Mouse (Mus musculus): ENCODE measurements around the gene Prkn. TPM values are rescaled to one million over a fixed set of nuclear protein-coding genes. Genes with fewer than 3 reads are reported as not detected.

The Prkn gene
- polyA plus RNA-seq, 1 experiment = 0.70 TPM

DNA sequence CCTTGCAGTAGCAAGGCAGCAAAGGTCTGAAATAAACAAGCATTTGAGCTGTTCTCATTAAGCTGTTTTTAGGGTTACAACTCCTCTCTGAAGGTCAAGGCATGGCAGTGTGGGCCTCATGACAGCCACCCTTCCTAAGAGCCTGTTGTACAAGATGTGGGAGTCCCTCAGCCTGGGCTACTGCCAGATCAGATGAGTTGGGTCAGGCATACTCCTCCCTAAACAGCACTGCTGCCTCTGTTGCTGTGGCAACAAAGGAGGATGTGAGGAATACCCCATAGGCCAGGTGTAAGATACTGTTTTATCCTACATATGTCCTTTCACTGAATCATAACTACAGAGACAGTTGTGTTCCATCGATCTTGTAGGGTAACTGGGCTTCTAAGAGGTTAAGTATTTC, 882.3 kb downstream of the Prkn start:
- TF ChIP-seq POLR2A (IDR thresholded peaks at IDR 0.05; ENCODE audit: low read depth, low read length) (no peak), CTCF (IDR thresholded peaks at IDR 0.05; ENCODE audit: borderline replicate concordance, insufficient read depth, low read length) (no peak)
- Histone ChIP-seq H3K4me1 (ENCODE audit: control insufficient read depth, insufficient read depth, low read length) (no peaks in the 10 kb centered on the region), H3K27ac (ENCODE audit: insufficient read depth, low read length) (no peak overlapping the region), H3K4me3 (ENCODE audit: insufficient read depth, low read length) (no peak overlapping the region)

- Histone ChIP-seq H3K4me1 (ENCODE audit: control insufficient read depth, insufficient read depth, low read length) (no peaks in the 10 kb centered on the region), H3K27ac (ENCODE audit: insufficient read depth, low read length) (no peak overlapping the region), H3K4me3 (ENCODE audit: insufficient read depth, low read length) (no peak overlapping the region)
- TF ChIP-seq CTCF (IDR thresholded peaks at IDR 0.05; ENCODE audit: borderline replicate concordance, insufficient read depth, low read length) (no peak), POLR2A (IDR thresholded peaks at IDR 0.05; ENCODE audit: low read depth, low read length) (no peak)
Observed at GRCm38 (mm10) chr17:11724135-11724534, 884.0 kb downstream of the Prkn start.

DNA sequence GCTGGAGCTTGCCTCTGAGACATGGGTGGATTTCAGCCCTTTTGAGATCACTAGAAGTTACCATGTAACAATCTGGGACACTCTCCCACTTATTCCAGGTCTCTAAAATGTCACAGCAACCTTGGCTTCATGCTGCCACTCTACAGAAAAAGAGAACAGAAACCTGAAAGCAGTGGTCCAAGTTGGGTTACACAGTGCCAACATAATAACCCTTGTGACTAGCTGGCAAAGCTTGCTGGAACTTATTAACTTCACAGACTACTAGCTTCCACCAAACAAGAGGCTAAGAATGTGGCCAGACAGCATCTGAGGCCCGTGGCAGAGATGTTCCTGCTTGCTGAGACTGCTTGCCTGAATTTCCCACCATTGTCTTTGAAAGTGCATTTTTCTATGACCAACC, 886.9 kb downstream of the Prkn start:
- Histone ChIP-seq H3K27ac (ENCODE audit: insufficient read depth, low read length) (no peak overlapping the region), H3K4me3 (ENCODE audit: insufficient read depth, low read length) (no peak overlapping the region), H3K4me1 (ENCODE audit: control insufficient read depth, insufficient read depth, low read length) (no peaks in the 10 kb centered on the region)
- TF ChIP-seq CTCF (IDR thresholded peaks at IDR 0.05; ENCODE audit: borderline replicate concordance, insufficient read depth, low read length) (no peak), POLR2A (IDR thresholded peaks at IDR 0.05; ENCODE audit: low read depth, low read length) (no peak)

DNA sequence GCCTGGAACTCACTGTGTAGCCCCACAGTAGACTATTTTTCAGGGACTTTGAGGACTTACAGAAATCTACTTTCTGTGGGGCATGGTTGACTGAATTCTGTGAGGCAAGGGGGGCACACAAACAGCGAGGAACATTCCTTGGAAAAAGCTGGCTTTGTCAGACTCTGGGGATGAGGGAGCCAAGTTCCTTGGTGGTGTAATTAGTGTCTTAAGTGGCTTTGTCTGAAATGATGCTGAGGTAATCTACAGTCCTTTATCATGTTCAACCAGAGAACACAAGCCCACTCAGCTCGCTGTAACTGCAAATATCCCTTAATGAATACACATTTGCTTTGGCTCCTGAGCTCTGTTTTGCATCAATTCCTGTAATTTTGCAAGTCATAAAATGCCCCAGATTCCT, 888.1 kb downstream of the Prkn start:
- Histone ChIP-seq H3K4me3 (ENCODE audit: insufficient read depth, low read length) (no peak overlapping the region), H3K27ac (ENCODE audit: insufficient read depth, low read length) (no peak overlapping the region), H3K4me1 (ENCODE audit: control insufficient read depth, insufficient read depth, low read length) (no peaks in the 10 kb centered on the region)
- no peak for TF ChIP-seq CTCF (IDR thresholded peaks at IDR 0.05; ENCODE audit: borderline replicate concordance, insufficient read depth, low read length)
- TF ChIP-seq POLR2A (IDR thresholded peaks at IDR 0.05; ENCODE audit: low read depth, low read length) = no peak

GRCm38 (mm10) chr17:11730656-11731594, 890.7 kb downstream of the Prkn start:
- no peak for TF ChIP-seq CTCF (IDR thresholded peaks at IDR 0.05; ENCODE audit: borderline replicate concordance, insufficient read depth, low read length)
- no peak overlapping the region for H3K4me3 ChIP-seq (ENCODE audit: insufficient read depth, low read length)
- H3K4me1 ChIP-seq (ENCODE audit: control insufficient read depth, insufficient read depth, low read length) = no peaks in the 10 kb centered on the region
- no peak overlapping the region for H3K27ac ChIP-seq (ENCODE audit: insufficient read depth, low read length)

DNA sequence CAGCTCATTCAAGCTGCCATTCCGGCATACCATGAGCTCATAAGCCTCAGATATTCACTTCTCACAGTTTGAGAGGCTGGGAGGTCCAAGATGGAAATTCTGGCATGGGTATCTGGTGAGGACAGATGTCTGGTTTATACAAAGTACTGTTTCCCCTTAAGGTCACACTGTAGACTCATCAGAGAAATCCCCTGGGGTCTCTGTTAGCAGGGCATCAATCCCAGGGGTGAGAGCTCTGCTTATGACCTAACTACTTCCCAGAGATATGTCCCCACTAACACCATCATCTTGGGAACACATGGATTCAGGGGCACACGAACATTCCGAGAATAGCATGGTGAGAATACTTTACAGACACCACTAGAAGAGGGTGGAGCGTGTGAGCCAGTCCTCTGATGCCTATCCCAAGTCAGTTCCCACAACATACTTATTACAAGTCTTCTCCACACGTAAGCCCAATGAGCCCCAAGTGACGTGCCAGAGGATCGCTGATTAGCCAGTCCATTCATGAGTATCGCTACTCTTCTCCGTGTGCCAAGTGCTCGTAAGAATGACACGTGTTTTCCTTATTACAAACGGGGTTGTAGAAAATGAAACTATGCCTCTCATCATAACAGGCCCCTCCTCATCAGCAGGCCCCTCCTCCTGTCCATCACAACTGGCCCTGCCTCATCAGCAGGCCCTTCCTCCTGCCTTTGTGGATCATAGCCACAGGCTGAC, 895.1 kb downstream of the Prkn start:
- TF ChIP-seq CTCF (IDR thresholded peaks at IDR 0.05; ENCODE audit: borderline replicate concordance, insufficient read depth, low read length) = no peak
- TF ChIP-seq POLR2A (IDR thresholded peaks at IDR 0.05; ENCODE audit: low read depth, low read length) = no peak
- Histone ChIP-seq H3K27ac (ENCODE audit: insufficient read depth, low read length) (no peak overlapping the region), H3K4me3 (ENCODE audit: insufficient read depth, low read length) (no peak overlapping the region), H3K4me1 (ENCODE audit: control insufficient read depth, insufficient read depth, low read length) (no peaks in the 10 kb centered on the region)

DNA sequence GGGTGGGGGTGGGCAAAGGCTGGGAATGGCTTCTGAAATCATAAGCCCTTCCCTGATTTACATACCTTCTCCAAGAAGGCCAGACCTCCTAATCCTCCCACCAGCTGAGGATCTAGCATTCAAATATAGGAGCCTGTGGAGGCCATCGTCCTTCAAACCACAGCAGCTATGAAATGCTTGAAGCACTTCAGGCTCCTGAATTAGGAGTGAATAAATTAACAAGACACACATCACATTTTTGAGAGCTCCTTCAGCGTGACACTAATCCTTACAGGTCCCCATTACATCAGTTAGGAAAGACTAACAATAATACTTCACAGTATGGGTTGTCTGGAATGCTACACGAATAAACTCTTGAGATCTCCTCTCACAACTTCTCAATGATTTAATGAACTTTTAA, 896.3 kb downstream of the Prkn start:
- no peaks in the 10 kb centered on the region for H3K4me1 ChIP-seq (ENCODE audit: control insufficient read depth, insufficient read depth, low read length)
- TF ChIP-seq CTCF (IDR thresholded peaks at IDR 0.05; ENCODE audit: borderline replicate concordance, insufficient read depth, low read length) = no peak
- H3K4me3 ChIP-seq (ENCODE audit: insufficient read depth, low read length) = no peak overlapping the region
- H3K27ac ChIP-seq (ENCODE audit: insufficient read depth, low read length) = no peak overlapping the region

- Histone ChIP-seq H3K4me1 (ENCODE audit: control insufficient read depth, insufficient read depth, low read length) (no peaks in the 10 kb centered on the region), H3K4me3 (ENCODE audit: insufficient read depth, low read length) (no peak overlapping the region), H3K27ac (ENCODE audit: insufficient read depth, low read length) (no peak overlapping the region)
- TF ChIP-seq CTCF (IDR thresholded peaks at IDR 0.05; ENCODE audit: borderline replicate concordance, insufficient read depth, low read length) (no peak), POLR2A (IDR thresholded peaks at IDR 0.05; ENCODE audit: low read depth, low read length) (no peak)
Observed at GRCm38 (mm10) chr17:11737905-11738304, 897.7 kb downstream of the Prkn start.

DNA sequence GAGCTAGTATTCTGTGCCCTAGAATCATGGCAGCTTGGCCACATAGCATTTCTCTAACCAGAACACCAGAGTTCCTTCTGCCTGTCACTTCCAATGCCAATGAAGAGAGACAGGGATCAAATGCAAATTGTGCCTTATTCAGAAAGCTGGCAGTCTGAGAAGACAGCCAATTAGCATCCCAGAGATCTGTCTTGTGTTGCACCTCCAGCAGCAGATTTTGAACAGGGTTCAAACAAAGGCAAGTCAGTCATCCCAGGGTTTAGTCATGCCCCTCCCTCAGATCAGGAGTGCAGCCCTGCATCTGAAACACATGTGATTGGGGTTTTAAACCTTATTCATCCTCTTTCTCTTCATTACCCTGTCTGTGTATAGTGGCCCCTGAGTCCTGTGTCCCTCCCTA, 900.5 kb downstream of the Prkn start:
- Histone ChIP-seq H3K4me1 (ENCODE audit: control insufficient read depth, insufficient read depth, low read length) (no peaks in the 10 kb centered on the region), H3K27ac (ENCODE audit: insufficient read depth, low read length) (no peak overlapping the region), H3K4me3 (ENCODE audit: insufficient read depth, low read length) (no peak overlapping the region)
- no peak for TF ChIP-seq CTCF (IDR thresholded peaks at IDR 0.05; ENCODE audit: borderline replicate concordance, insufficient read depth, low read length)

DNA sequence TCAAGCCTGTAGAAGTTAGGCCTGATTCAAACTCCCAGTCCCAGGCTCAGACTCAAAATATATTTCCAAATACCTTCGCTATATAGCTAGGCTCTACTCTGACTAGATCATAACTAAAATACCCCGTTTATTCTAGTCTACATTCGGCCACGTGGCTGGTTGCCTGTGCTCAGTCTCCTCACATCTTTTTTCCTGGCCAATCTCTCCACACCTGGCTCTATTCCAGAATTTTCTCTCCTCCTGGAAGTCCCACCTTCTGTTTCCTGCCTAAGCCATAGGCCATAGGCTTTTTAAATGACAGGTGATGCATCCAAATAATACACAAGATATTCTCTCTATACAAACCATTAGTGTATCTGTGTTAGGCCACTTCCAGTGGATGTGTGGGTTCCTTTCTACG, 901.0 kb downstream of the Prkn start:
- Histone ChIP-seq H3K27ac (ENCODE audit: insufficient read depth, low read length) (no peak overlapping the region), H3K4me1 (ENCODE audit: control insufficient read depth, insufficient read depth, low read length) (no peaks in the 10 kb centered on the region), H3K4me3 (ENCODE audit: insufficient read depth, low read length) (no peak overlapping the region)
- TF ChIP-seq CTCF (IDR thresholded peaks at IDR 0.05; ENCODE audit: borderline replicate concordance, insufficient read depth, low read length) = no peak
- no peak for TF ChIP-seq POLR2A (IDR thresholded peaks at IDR 0.05; ENCODE audit: low read depth, low read length)
